Mouse (Mus musculus) G1E (cell line): Measurements from ENCODE around the gene Gramd1b.

Experiments used
- CTCF ChIP-seq: IDR thresholded peaks from 2 replicates; pipeline ENCODE4 v1.5.1; 2012; ENCODE audit warnings: low read depth, low read length, inconsistent platforms, mixed read lengths
- TAL1 ChIP-seq: conservative IDR thresholded peaks from 2 replicates; pipeline ENCODE4 v1.6.1; 2012; ENCODE audit warnings: low read depth, low read length, inconsistent platforms, mixed read lengths

DNA sequence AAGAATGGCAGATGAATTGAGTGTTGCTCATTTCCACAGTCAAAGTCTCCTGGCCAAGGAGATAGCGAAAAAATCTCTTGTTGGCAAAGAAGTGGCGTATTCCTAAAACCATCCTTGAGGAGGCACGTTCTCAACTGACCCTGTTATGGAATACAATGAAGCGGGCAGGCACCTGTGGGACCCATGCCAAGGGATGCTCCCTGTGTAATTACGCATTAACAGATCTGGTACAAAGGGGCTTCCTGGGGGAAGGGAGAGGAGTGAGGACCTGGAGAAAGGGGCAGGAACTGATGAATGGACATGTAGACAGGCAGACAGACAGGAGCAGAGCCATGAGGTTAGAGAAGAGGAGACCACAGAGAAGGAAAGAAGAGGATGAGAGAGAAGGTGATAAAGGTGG, 146.4 kb downstream of the Gramd1b start:
- TF ChIP-seq CTCF (no peak), TAL1 (no peak)
